Mouse (Mus musculus): Measurements from ENCODE around the gene Cenpx.
"Not testable (repeated sequence)": the region's sequence is repeated elsewhere in the genome, so short reads cannot be mapped to it uniquely, and the experiment has no call there.

Cenpx gene

DNA sequence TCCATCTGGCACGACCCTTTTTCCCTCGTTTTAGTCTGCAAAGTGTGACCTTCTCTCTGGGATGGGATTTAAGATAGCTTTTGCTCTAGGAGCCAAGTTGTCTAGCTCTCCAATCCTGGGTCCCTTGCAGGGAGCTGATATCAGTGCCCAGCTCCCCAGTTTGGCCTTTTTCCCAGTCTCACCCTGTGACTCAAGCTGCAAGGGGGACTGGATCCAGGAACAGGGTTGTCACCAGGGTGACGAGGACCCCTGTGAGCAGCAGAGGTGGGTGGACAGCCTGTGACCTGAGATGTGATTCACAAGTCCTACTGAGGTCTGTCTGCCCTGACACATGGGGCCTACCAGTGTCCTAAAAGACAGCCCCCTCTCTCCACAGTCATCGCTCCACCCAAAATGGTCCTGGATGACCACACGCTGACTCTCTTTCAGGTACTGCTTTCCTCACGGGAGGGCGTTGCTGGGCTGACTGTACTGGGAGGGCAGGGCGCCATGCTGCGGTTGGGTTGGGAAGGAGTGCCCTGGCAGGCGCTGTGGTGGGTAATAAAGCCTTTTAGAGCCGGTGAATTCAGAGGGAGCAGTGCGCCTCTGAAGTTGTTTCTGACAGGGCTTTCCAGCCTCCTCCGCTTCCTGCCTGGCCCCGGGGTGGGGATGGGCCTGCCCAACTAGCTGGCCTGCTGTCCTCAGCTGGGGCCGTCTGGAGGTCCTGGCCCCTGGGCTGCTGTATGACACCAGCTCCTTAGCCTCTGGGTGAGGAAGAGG is 9.7 kb downstream of the Cenpx start:
- CTCF ChIA-PET, result no interaction called here

DNA sequence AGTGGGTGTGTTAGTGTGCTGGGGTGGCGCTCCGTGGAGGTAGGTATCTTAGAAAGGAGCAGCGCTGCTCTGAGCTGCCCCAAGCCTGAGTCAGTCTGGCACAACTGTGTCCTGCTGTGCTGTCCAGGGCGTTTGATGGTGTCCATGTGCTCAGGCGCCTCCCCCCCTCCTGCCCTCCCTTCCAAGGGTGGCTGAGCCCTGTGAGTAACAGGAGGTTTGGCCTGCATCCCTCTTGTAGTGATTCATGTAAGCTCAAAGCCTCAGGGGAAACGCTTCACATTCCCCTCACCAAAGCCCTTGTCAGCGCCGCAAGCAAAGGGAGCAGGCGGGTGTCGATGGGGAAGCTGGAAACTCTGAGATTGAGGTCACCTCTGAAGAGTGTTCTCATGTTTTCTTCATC is 15.8 kb downstream of the Cenpx start:
- CTCF ChIA-PET, result no interaction called here

DNA sequence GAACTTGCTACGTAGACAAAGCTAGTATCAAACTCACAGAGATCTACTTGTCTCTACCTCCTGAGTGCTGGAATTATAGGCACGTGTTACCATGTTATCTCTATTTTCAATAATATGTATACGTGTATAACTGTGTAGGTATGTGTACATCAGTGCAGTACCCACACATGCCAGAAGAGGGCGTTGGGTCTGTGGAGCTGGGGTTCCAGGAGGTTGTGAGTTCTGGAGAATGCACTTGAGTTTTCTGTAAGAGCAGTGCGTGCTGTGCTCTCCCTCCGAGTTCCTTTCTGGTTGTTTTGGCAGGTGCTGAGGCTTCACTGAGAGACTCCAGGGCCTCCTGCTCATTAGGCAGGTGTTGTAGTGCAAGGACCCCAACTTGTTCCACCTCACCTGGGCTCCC is 17.0 kb downstream of the Cenpx start:
- CTCF ChIA-PET, result no interaction called here

DNA sequence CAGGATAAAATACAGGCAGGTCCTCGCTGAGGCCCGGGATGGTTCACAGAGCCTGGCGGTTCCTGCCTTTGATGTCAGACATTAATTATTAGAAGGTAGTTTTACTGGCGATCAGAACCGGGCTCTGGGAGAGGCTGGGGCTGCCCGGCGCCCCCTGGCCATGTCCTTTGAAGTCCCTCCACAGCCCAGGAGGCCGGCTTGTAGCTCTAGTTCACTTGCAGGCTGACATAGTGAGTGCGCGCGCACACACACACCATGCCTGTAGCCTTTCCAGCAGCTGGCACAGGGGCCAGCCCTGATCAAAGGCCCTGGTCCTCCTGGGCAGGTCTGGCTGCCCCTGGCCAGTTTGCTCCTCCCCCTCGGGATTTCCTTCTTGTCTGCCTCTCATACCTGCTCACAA is 17.9 kb downstream of the Cenpx start:
- CTCF ChIA-PET, result no interaction called here

DNA sequence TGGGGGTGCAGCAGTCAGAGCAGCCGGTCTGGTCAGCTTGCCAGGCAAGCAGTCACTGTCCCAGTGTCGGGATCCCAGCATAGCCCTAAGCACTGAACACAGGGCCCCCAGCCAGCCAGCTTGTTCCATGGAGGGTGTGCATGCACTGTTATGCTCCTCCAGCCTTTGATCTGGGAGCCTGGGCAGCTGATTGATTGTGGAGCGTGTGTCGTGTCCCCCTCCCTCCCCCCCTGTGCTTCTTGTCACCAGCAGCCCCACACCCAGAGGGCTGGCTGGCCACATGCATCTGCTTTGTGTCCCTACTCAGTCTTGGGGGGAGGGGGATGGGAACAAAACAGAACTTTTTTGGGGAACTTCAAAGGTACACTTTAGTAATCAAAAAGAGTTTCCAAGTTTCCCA is 18.4 kb downstream of the Cenpx start:
- CTCF ChIA-PET, result no interaction called here

DNA sequence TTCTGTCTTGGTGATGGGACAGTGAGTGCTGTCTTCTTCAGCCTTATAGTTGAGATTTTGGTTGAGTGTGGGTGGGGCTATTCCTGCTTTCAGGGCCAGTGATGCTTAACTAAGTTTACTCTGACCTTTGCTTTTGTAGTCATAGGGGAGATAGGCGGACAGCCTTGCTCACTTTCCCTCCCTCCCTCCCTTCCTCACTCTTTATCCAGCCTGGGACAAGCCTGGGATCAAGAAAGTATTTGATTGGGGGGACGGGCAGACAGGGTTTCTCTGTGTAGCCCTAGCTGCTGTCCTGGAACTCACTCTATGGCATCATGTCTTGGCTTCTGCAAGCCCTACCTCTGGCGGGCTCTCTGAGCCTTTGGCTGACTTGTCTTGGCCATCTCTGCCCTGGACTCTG is 20.1 kb downstream of the Cenpx start:
- CTCF ChIA-PET, result no interaction called here

DNA sequence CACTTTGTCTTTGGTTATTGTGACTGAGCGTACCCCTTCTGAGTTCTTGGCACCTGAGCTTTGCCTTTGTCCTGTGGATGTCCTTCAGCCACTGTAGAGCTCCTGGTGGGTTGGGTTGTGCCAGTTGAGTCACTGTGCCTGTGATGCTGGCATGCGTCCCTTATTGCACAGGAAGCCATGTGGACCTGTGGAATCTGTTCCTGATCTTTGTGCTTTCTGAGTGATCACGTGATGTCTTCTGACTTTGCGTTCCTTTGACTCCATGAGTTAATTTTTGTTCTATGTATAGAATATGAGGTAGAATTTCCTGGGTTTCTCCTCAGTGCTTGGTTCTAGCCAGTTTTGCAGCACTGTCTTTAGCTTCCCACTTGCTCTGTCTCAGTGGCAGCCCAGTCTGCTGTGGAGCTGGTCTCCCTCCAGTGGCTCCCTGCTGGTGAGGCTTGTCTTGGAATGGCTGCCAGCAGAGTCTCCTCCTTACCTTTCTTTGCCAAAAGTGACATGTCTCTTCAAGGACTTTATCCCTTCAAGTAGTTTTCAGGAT is 21.0 kb downstream of the Cenpx start:
- CTCF ChIA-PET, result no interaction called here

DNA sequence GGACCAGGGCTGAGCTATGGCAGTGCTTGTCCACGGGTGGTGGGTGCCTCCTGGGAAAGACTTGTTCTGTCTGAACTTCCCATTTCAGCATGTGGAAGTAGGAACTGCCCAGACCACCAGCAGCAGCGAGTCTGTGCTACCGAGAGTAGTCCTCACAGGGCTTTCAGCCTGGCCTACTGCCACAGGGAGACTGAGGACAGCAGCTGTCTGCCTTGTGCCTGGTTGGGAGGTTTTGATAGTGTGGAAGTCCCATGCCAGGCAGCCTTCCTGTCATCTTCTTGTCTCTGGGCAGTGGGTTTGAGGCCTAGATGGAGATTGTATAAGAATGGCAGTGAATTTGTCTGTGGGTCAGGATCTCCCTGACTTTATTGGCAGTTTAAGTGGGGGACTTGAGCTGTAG is 24.2 kb downstream of the Cenpx start:
- CTCF ChIA-PET, result no interaction called here

DNA sequence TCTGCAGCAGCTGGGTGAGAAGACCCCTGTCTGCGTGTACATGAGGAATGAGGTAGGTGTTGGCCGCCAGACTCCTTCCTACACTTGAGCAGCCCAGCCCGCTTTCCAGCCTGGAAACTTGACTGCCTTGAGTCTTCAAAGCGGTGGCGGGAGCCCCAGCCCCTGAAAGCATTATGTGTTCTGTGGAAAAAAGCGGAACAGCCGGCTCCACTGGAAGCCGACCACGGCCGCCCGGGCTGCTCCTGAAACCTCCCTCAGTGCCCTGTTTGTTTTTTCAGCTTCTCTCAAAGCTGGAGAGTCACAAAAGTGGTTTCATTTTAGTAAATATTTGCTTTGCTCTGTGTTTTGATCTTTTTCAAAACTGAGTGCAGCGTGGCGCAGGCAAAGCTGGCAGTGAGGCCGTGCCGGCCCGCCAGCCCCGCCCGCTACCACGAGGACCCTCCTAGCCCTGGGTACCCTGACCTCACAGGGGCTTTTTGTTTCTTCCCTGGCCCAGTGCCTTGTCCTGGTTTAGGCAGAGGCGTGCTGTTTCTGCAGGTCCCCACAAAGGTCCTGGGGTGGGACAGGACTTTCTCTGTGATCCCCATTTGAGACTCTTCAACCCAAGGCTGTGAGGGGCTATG is 26.8 kb downstream of the Cenpx start:
- CTCF ChIA-PET, result no interaction called here

DNA sequence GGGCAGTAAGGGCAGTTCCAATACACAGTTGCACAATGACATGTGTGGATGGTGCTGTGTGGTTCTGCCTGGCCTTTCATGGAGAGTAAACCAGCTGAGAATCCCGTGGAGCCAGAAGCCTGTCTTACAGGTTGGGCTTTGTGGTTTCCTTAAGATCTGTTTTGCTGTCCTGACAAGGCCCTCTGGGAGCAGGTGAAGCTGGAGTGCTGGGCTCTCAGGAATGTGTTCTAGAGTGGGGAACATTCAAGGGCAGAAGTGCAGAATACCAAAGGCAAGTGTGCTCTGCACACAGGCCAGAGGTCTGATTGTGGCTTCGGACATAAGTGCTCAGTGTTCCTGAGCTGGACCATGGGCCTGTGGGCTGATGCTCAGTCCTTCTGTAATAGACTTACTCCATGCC is 28.9 kb downstream of the Cenpx start:
- CTCF ChIA-PET, result no interaction called here

DNA sequence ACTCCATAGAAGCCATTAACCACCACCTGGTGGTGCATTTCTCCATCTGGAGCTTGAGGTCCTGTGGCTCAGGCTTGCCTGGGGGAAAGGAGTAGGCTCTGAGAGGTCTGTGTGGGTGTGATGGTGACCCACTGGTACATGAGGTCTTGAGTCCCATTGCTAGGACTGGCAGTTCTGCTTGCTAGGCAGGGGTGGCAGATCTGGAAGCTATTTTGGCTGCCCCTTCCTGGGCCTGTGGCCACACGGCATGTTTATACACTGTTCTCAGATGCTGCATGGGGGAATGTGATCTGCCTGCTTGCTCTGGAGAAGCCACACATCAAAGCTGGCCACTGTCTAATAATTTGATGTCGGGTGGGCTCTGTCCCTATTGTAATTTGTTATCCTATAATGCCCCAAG is 29.5 kb downstream of the Cenpx start:
- CTCF ChIA-PET, result no interaction called here

DNA sequence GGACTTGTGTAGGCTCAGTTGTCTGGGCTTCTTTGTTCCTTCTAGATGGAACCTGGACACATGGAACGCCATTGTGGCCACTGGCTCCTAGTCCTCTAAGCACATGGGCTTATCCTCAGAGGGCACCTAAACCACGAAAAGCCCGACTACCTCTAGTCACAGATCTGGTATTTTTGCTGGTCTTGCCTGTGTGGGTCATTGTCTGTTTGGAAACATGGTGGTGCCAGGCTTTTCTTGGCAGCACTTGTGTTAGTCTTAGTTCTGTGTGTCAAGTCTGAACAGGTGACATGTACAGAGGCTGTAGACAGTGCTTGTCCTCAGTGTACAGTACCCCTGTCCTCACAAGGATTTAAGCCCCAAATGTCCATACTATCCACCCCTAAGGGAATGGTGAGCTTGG is 30.0 kb downstream of the Cenpx start:
- CTCF ChIA-PET, result no interaction called here

DNA sequence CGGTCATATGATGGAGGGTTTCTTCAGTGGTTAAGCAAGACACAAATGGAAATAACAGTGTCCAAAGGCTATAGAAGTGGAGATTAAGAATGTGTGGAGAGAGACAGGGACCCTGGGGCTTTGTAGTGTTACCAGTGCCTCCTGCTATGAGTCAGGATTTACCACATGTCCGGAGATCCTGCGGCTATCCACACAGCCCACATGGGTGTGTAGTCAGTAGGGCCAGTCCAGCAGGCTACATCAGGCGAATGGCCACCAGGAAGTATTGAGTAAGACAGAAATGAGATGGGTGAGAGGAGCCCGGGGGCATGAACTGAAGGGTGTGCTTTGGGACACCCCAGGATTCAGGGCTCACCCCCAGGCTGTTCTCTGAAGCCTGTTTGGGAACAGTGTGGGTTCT is 30.9 kb downstream of the Cenpx start:
- CTCF ChIA-PET, result no interaction called here

DNA sequence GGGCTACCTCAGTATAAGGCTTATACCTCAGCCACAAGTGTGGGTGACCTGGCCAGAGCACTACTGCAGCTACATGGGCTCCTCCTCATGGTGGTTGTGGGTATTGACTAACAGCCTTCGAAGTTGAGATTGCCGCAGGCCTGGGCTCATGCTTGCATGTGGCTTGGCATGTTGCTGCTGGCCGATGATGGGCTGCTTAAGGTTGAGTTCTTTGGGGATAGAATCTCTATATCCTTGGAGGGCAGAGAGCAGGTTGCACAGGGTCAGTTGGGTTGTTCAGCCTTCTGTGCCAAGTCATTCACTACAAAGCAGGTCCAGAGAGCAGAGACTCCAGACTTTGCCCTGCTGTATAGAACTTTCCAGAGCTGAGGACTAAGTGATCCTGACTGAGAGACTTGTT is 33.6 kb downstream of the Cenpx start:
- CTCF ChIA-PET, result no interaction called here

DNA sequence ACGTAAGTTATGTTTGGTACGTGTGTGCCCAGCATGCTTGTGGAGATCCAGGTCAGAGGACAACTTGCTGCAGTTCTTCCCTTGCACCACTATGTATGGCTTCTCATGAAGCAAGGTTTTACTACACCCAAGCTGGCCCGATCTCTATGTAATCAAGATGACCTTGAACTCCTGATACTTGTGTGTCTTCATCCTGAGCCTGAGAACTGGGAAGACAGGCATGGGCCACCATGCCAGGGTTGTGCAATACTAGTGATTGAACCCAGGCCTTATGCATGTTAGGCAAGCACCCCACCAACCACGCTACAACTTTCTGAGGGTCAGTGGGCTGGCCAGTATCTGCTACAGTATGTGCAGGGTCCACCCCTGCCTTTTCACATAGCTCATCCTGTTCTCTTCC is 36.6 kb downstream of the Cenpx start:
- CTCF ChIA-PET, result no interaction called here

DNA sequence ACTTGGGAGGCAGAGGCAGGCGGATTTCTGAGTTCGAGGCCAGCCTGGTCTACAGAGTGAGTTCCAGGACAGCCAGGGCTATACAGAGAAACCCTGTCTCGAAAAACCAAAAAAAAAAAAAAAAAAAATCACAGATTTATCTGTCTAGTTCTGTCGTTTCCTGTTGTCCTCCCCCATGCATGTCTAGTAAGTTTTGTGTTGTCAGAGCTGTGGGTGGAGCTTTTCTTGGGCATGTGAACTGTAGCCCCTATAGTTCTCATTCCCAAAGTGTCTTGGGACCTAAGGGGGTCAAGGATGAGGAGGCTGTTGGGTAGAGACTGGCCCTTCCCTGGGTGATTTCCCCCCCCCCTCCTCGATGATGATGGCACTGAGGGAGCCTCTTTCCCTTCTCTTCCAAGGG is 37.7 kb downstream of the Cenpx start:
- CTCF ChIA-PET, result not testable (repeated sequence)

DNA sequence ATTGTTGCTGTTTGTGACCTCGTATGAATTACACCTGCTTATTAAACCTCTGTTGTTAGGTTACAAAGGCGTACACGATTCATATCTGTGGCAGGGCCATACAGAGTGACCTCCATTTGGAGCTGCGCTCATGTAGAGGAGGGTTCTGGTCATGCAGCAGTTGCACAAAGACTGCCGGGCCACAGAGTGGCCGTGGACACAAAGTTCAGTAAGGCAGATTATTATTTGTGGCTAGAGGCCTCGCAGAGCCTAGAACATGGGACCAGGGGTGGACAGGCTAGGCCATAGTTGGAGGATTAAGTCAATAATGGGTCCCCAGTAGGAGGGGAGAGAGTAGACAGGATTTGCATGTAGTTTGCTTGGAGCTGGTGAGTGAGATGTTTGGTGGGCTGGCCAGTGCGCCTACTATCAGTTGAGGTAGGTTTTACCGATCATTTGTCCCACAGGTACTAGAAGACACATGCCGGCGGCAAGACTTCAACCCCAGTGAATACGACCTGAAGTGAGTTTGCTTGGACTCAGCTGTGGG is 39.9 kb downstream of the Cenpx start:
- CTCF ChIA-PET, result no interaction called here

DNA sequence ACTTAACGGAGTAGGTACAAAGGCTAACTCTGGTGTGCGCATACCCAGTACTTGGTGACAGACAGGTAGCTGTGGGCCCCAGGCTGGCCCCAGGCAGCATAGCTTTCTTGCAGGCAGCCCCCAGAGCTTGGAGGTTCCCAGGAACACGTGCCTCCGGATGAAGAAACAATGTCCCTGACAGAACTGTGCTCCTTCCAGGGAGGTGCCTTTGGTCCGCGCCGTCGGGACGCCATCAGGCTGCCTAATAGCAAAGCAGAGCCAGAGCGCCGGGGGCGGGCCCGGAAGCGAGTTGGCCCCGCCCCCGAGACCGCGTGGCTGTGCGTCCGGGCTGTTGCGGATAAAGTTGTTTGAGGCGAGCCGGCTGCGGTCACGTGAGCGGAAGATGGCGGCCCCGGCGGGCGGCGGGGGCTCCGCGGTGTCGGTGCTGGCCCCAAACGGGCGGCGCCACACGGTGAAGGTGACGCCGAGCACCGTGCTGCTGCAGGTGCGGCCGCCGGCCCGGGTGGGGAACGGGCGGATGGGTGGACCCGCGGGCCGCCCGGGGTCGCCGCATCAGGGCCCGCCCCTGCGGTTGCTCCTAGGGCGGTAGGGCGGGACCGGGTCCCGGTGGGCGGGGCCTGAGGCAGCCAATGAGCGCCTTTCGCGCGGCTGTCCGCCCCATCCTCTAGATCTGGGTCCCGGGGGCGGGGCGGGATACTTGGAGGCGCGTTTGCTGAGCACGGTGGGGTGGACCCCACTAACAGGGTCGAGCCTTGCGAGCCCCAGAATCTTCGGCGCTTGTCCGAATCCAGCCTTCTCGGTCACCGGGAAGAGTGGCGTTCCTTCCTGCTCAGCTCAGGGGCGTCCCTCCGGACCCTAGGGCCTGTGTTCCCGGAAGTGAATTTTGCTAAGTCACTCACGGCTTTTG is 40.6 kb downstream of the Cenpx start, which contains the start of gene Aspscr1:
TSS of gene Aspscr1 (plus strand) at position 287 of the 907 bp plus-strand sequence.
- CTCF ChIA-PET, result interaction anchor here (1.1 kb wide), 1 partner anchor 49 kb away, joined by 3 read pairs; no protein-coding TSS in a partner anchor

DNA sequence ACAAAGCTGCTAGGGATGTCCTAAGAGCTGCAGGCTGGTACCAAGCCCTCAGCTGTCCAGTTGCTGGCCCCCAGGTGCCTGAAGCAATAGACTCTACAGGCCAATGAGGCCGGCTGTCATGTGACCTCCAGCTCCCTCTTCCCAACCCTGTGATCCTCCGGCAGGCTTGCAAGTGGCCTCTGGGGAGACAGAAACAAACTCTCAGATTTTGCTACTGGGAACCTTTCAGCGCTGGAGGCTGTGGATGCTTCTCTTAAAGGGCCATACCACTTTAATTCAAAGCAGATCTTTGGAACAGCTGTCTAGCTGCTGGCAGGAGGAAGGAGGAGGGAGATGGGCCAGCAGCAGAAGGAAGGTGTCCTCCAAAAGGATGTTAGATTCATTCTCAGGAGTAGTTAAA is 46.9 kb downstream of the Cenpx start:
- CTCF ChIA-PET, result no interaction called here

DNA sequence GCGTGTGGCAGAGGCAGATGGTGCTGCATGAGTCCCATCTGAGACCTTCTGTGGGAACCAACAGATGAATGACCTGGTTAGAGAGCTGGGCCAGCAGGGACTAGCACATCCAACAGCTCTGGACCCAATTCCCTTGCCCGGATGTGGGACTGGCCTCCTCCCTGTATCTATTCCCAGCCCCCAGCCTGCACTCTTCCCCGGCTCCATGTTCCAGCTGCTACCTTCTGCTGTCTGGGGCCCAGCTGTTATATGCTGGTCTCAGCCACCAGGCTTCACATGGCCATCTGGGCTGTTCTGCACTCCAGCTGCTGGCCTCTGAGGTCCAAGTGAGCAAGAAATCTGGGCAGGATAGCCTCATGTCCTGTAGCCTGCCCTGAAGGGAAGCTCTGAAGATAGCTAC is 48.1 kb downstream of the Cenpx start:
- CTCF ChIA-PET, result interaction anchor here (1.4 kb wide), 1 partner anchor 22 kb away, joined by 3 read pairs; no protein-coding TSS in a partner anchor

DNA sequence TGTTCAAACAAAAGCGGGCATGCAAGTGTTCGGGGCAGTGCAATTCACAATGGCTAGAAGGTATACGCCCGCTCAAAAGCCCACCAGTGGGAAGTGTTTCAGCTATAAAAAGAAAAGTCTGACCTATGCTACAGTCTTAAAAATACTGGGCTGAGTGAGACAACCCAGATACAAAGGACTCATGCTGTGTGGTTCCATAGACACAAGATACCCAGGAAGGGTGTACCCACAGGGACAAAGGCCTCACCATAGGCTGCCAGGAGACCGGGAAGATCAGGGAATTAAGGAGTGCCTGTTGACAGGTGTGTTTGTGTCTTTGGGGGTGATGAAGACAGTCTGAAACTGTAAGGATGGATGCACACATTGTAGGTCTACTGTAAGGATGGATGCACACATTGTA is 49.8 kb downstream of the Cenpx start:
- CTCF ChIA-PET, result no interaction called here

DNA sequence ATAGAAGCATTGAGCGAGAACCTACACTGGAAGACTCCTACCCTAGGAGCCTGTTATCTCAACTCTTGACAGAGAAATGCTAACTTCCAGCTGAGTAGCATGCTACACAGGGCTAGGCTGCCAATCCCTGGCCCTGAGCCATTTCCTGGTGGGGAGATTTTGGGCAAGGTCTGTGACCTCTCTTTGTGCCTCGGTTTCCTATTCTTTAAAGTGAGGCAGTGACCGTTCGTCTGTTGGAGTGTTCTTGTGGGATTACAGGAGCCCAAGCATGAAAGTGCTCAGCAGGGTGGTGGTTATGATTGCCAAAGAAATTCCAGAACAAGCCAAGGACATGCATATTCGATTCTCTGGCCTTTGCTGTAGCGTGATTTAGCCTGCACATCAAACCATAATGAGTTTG is 50.8 kb downstream of the Cenpx start:
- CTCF ChIA-PET, result no interaction called here

Data from spleen, embryonic (tissue).